Mouse (Mus musculus): Measurements from ENCODE around the gene Lgr5.

GRCm38 (mm10) chr10:115587979-115588378 lies 399 bp upstream of the Lgr5 start:
- no peak for TF ChIP-seq POLR2A (IDR thresholded peaks at IDR 0.05; ENCODE audit: control insufficient read depth, low read depth, low read length)
- no peak for TF ChIP-seq CTCF (IDR thresholded peaks at IDR 0.05; ENCODE audit: control insufficient read depth, insufficient read depth, insufficient replicate concordance, low read depth, low read length)
